Comparison of ENCODE assay signal across 9 mouse cellular contexts in genomic region chr4:45964771-45965439, GRCm38 (mm10). TPM values are rescaled to one million over a fixed set of nuclear protein-coding genes. Genes with fewer than 3 reads are reported as not detected.
DNase-seq lines count a peak whose midpoint lies in the region; ATAC-seq and TF ChIP-seq lines count a peak whose summit lies in the region.
"Had no signal": no experiment of that assay in that cellular context is flagged by ENCODE, and none has a peak within 500 bp of the region (broad histone marks: within the 10 kb centered on the region; RNA-seq: fewer than 3 reads in every experiment).

Gene Tdrd7, plus strand, starts transcription at chr4:45965334.

- no peaks in the 10 kb centered on the region for H3K27me3 ChIP-seq in forebrain, postnatal 0 days (ENCODE audit: insufficient read depth, low read length)
- no peaks in the 10 kb centered on the region for H3K27me3 ChIP-seq in liver, embryonic 14.5 days (ENCODE audit: control insufficient read depth, insufficient read depth, low read length)
- no peaks in the 10 kb centered on the region for H3K27me3 ChIP-seq in neural tube, embryonic 12.5 days (replicated peaks)

- no peak within 1 kb of the TSS for H3K4me2 ChIP-seq in forebrain, postnatal 0 days (ENCODE audit: low read depth)
- H3K4me2 ChIP-seq in liver, embryonic 14.5 days (ENCODE audit: low read depth), result peak within 1 kb of the TSS; percentile 24
- 0 out of 2 replicates have a peak within 1 kb of the TSS, but pooled peaks have one; percentile 14 for H3K4me2 ChIP-seq in neural tube, embryonic 12.5 days (replicated peaks)

- TF ChIP-seq CTCF in forebrain, postnatal 0 days (IDR thresholded peaks at IDR 0.05; ENCODE audit: low read depth), result no peak
- TF ChIP-seq CTCF in liver, embryonic 14.5 days (IDR thresholded peaks at IDR 0.05; ENCODE audit: low read depth), result no peak

- no peaks in the 10 kb centered on the region for H3K4me1 ChIP-seq in forebrain, postnatal 0 days (ENCODE audit: insufficient read depth)
- peaks cover 0 to 15% of the 10 kb centered on the region in 2 experiments; a peak in 1 of 4 replicates for H3K4me1 ChIP-seq in liver, embryonic 14.5 days (replicated peaks; ENCODE audit: control insufficient read depth in 2 of 2, insufficient read depth in 2 of 2, low read length in 1 of 2)
- H3K4me1 ChIP-seq in neural tube, embryonic 12.5 days, result peaks cover 13% of the 10 kb centered on the region; the same call in 1 of the 2 replicates

- DNase-seq in layer of hippocampus, adult 18-20 months (ENCODE audit: low spot score in 2 of 2), result no peak
- DNase-seq in layer of hippocampus, adult 9-10 months (ENCODE audit: low spot score), result no peak
- no peak for DNase-seq in forebrain, postnatal 0 days
- peak; percentile 37 for DNase-seq in kidney, adult 9 months
- DNase-seq in liver, embryonic 14.5 days (ENCODE audit: low read depth in 3 of 3, low spot score in 3 of 3), result no peak
- no peak for DNase-seq in gastrocnemius, adult 18-20 months (ENCODE audit: low spot score)

- TF ChIP-seq EP300 in liver, embryonic 14.5 days (IDR thresholded peaks at IDR 0.05; ENCODE audit: low read depth), result no peak

- H3K4me3 ChIP-seq in forebrain, postnatal 0 days (ENCODE audit: low read depth, low read length), result no peak within 1 kb of the TSS
- no peak within 1 kb of the TSS for H3K4me3 ChIP-seq in liver, embryonic 14.5 days (ENCODE audit: insufficient read depth in 1 of 2, low read depth in 2 of 2, low read length in 2 of 2)
- no peak within 1 kb of the TSS for H3K4me3 ChIP-seq in neural tube, embryonic 12.5 days

- H3K9ac ChIP-seq in forebrain, postnatal 0 days, result no peak within 1 kb of the TSS
- H3K9ac ChIP-seq in liver, embryonic 14.5 days (replicated peaks), result no peak within 1 kb of the TSS
- no peak within 1 kb of the TSS for H3K9ac ChIP-seq in neural tube, embryonic 12.5 days

- no peaks in the 10 kb centered on the region for H3K36me3 ChIP-seq in forebrain, postnatal 0 days (ENCODE audit: insufficient read depth)
- no peaks in the 10 kb centered on the region for H3K36me3 ChIP-seq in liver, embryonic 14.5 days (replicated peaks; ENCODE audit: control insufficient read depth, insufficient read depth, low read depth)
- H3K36me3 ChIP-seq in neural tube, embryonic 12.5 days, result no peaks in the 10 kb centered on the region
- H3K36me3 ChIP-seq: G1E had no signal

- H3K9me3 ChIP-seq in forebrain, postnatal 0 days (ENCODE audit: low read length), result no peaks in the 10 kb centered on the region
- H3K9me3 ChIP-seq in liver, embryonic 14.5 days (ENCODE audit: control insufficient read depth, low read length), result no peaks in the 10 kb centered on the region
- no peaks in the 10 kb centered on the region for H3K9me3 ChIP-seq in neural tube, embryonic 12.5 days
- H3K9me3 ChIP-seq: G1E had no signal

- WGBS in forebrain, postnatal 0 days, result 82% methylated on average over 10 of the region's 10 CpGs
- WGBS in liver, embryonic 14.5 days (ENCODE audit: insufficient replicate concordance), result 54% methylated on average over 10 of the region's 10 CpGs
- WGBS in neural tube, embryonic 12.5 days, result 84% methylated on average over 10 of the region's 10 CpGs

- no peak within 1 kb of the TSS for H3K27ac ChIP-seq in forebrain, postnatal 0 days (ENCODE audit: low read depth, low read length)
- H3K27ac ChIP-seq in liver, embryonic 14.5 days, result no peak within 1 kb of the TSS
- no peak within 1 kb of the TSS for H3K27ac ChIP-seq in neural tube, embryonic 12.5 days

- ATAC-seq in forebrain, postnatal 0 days, result no peak
- ATAC-seq in liver, embryonic 14.5 days (ENCODE audit: insufficient read depth), result no peak
- no peak for ATAC-seq in neural tube, embryonic 12.5 days (ENCODE audit: low FRiP score, low read depth)
- ATAC-seq in frontal cortex, adult (ENCODE audit: low TSS enrichment), result no peak

RNA-seq across cellular contexts. Expression of gene Tdrd7, which starts in this region (rescaled TPM):
- 10 to 100 TPM; 29.3 to 30.8 TPM for total RNA-seq in layer of hippocampus, adult 18-20 months (2021)
- 27.9 and 39.1 TPM in 2 replicates for total RNA-seq in forebrain, postnatal 0 days (2014; rRNA removed)
- polyA plus RNA-seq in forebrain, postnatal 0 days (2015; fragmentation: Nextera tagmentation; extraction: Ambion mirVana), result 15.1 and 21.3 TPM in 2 replicates
- 3.1 and 5.0 TPM in 2 replicates for polyA plus RNA-seq in liver, embryonic 14.5 days (2012; rRNA removed)
- 7.6 and 7.9 TPM in 2 replicates for polyA plus RNA-seq in liver, embryonic 14.5 days (2014; fragmentation: Nextera tagmentation; extraction: Ambion mirVana)
- polyA plus RNA-seq in neural tube, embryonic 12.5 days (2016; fragmentation: Nextera tagmentation; extraction: Ambion mirVana), result 18.6 and 19.6 TPM in 2 replicates
- 1 to 10 TPM; 7.3 to 9.7 TPM for total RNA-seq in gastrocnemius, adult 18-20 months (2021)
